In the genomic region with DNA sequence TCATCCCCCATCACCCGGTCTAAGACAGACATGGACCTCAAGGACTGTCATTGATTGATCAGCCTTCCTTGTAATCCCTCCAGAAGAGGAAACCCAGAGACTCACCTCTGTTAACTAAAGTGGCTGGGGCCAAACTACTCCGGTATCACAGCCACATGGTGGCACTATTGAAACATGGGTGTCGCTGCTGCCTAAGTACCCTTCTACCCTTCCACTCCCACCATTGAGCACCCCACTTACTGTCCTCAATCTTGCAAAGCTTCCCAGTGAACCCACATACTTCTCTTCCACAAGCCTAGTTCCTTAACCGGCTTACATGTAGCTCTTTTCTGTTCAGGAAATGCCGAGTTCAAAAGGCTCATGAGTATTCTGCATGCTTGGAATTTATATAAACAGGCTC, we compare ENCODE assay signal across 9 mouse cellular contexts. TPM values are rescaled to one million over a fixed set of nuclear protein-coding genes. Genes with fewer than 3 reads are reported as not detected.
DNase-seq lines count a peak whose midpoint lies in the region; ATAC-seq and TF ChIP-seq lines count a peak whose summit lies in the region.
"Had no signal": no experiment of that assay in that cellular context is flagged by ENCODE, and none has a peak within 500 bp of the region (broad histone marks: within the 10 kb centered on the region; RNA-seq: fewer than 3 reads in every experiment).

No protein-coding gene starts in this region.

- peak; percentile 23; the same call in 1 of the 2 replicates for TF ChIP-seq CTCF in midbrain, postnatal 0 days (IDR thresholded peaks at IDR 0.05)

- no peaks in the 10 kb centered on the region for H3K27me3 ChIP-seq in midbrain, postnatal 0 days (ENCODE audit: insufficient read depth, low read length)
- no peaks in the 10 kb centered on the region for H3K27me3 ChIP-seq in midbrain, embryonic 14.5 days (ENCODE audit: control insufficient read depth, insufficient read depth, low read length)
- H3K27me3 ChIP-seq in hindbrain, embryonic 12.5 days = no peaks in the 10 kb centered on the region
- H3K27me3 ChIP-seq: megakaryocyte, embryonic 14.5 days had no signal

- H3K4me2 ChIP-seq in midbrain, postnatal 0 days (ENCODE audit: low read depth, low read length, poor library complexity, severe bottlenecking) = no peak overlapping the region
- no peak overlapping the region for H3K4me2 ChIP-seq in midbrain, embryonic 14.5 days (ENCODE audit: low read length)
- H3K4me2 ChIP-seq in hindbrain, embryonic 12.5 days (replicated peaks) = no peak overlapping the region

- no peaks in the 10 kb centered on the region for H3K36me3 ChIP-seq in midbrain, postnatal 0 days (ENCODE audit: insufficient read depth, low read length)
- no peaks in the 10 kb centered on the region for H3K36me3 ChIP-seq in midbrain, embryonic 14.5 days (ENCODE audit: control insufficient read depth, insufficient read depth, low read length)
- no peaks in the 10 kb centered on the region for H3K36me3 ChIP-seq in hindbrain, embryonic 12.5 days

- WGBS in midbrain, postnatal 0 days = 55% methylated on average over 5 of the region's 5 CpGs
- WGBS in midbrain, embryonic 14.5 days = 67% methylated on average over 5 of the region's 5 CpGs
- WGBS in hindbrain, embryonic 12.5 days = 57% methylated on average over 5 of the region's 5 CpGs

- H3K9me3 ChIP-seq in midbrain, postnatal 0 days (ENCODE audit: low read length) = no peaks in the 10 kb centered on the region
- H3K9me3 ChIP-seq in midbrain, embryonic 14.5 days (ENCODE audit: control insufficient read depth, low read length) = no peaks in the 10 kb centered on the region
- H3K9me3 ChIP-seq in hindbrain, embryonic 12.5 days (replicated peaks) = no peaks in the 10 kb centered on the region
- H3K9me3 ChIP-seq: megakaryocyte, embryonic 14.5 days had no signal

- no peak for ATAC-seq in midbrain, postnatal 0 days (ENCODE audit: low FRiP score)
- no peak for ATAC-seq in midbrain, embryonic 14.5 days (ENCODE audit: low FRiP score, low TSS enrichment)
- ATAC-seq in hindbrain, embryonic 12.5 days (ENCODE audit: low FRiP score) = no peak

- H3K9ac ChIP-seq in midbrain, postnatal 0 days (replicated peaks; ENCODE audit: low read length, poor library complexity, severe bottlenecking) = no peak overlapping the region
- H3K9ac ChIP-seq in midbrain, embryonic 14.5 days (replicated peaks; ENCODE audit: low read length) = no peak overlapping the region
- no peak overlapping the region for H3K9ac ChIP-seq in hindbrain, embryonic 12.5 days

- H3K4me1 ChIP-seq in midbrain, postnatal 0 days (ENCODE audit: insufficient read depth, low read length) = no peaks in the 10 kb centered on the region
- H3K4me1 ChIP-seq in midbrain, embryonic 14.5 days (ENCODE audit: control insufficient read depth, insufficient read depth, low read length) = no peaks in the 10 kb centered on the region
- no peaks in the 10 kb centered on the region for H3K4me1 ChIP-seq in hindbrain, embryonic 12.5 days

- peak; percentile 28 for DNase-seq in adrenal gland, postnatal 10 days
- no peak for DNase-seq in adrenal gland, adult 8-10 months
- DNase-seq in midbrain, postnatal 0 days (ENCODE audit: low spot score) = no peak
- no peak for DNase-seq in midbrain, embryonic 14.5 days
- DNase-seq in kidney, postnatal 36 days = peak; percentile 24 to 65
- peak; percentile 61 for DNase-seq in thymus, postnatal 4 days
- DNase-seq in frontal cortex, postnatal 36 days (ENCODE audit: low spot score in 2 of 2) = no peak

- H3K27ac ChIP-seq in midbrain, postnatal 0 days (ENCODE audit: low read depth, low read length) = no peak overlapping the region
- H3K27ac ChIP-seq in midbrain, embryonic 14.5 days (replicated peaks; ENCODE audit: low read depth, low read length) = no peak overlapping the region
- H3K27ac ChIP-seq in hindbrain, embryonic 12.5 days = no peak overlapping the region

- no peak overlapping the region for H3K4me3 ChIP-seq in midbrain, postnatal 0 days (ENCODE audit: low read depth, low read length)
- H3K4me3 ChIP-seq in midbrain, embryonic 14.5 days (replicated peaks; ENCODE audit: low read depth, low read length) = no peak overlapping the region
- H3K4me3 ChIP-seq in hindbrain, embryonic 12.5 days = no peak overlapping the region
- H3K4me3 ChIP-seq: megakaryocyte, embryonic 14.5 days had no signal

RNA-seq across cellular contexts. Expression of gene Hibadh, which starts 22.8 kb away (rescaled TPM):
- 100 to 1,000 TPM; 219 to 227 TPM for total RNA-seq in adrenal gland, postnatal 10 days (2021)
- total RNA-seq in adrenal gland, adult 8-10 months (2022) = 100 to 1,000 TPM; 112 to 180 (median 143) TPM
- 27.2 and 39.2 TPM in 2 replicates for total RNA-seq in midbrain, postnatal 0 days (2014; rRNA removed)
- polyA plus RNA-seq in midbrain, postnatal 0 days (2015; fragmentation: Nextera tagmentation; extraction: Ambion mirVana) = 57.5 and 63.2 TPM in 2 replicates
- polyA plus RNA-seq in midbrain, embryonic 14.5 days (2014; fragmentation: Nextera tagmentation; extraction: Ambion mirVana) = 40.8 and 51.9 TPM in 2 replicates
- polyA plus RNA-seq in hindbrain, embryonic 12.5 days (2016; fragmentation: Nextera tagmentation; extraction: Ambion mirVana) = 63.8 and 66.7 TPM in 2 replicates

RNA-seq across cellular contexts. Expression of gene Tax1bp1, which starts 50.5 kb away (rescaled TPM):
- total RNA-seq in adrenal gland, postnatal 10 days (2021) = 100 to 1,000 TPM; 124 to 138 TPM
- total RNA-seq in adrenal gland, adult 8-10 months (2022) = 100 to 1,000 TPM; 158 to 211 (median 188) TPM
- total RNA-seq in midbrain, postnatal 0 days (2014; rRNA removed) = 61.4 and 73.8 TPM in 2 replicates
- polyA plus RNA-seq in midbrain, postnatal 0 days (2015; fragmentation: Nextera tagmentation; extraction: Ambion mirVana) = 149 and 160 TPM in 2 replicates
- polyA plus RNA-seq in midbrain, embryonic 14.5 days (2014; fragmentation: Nextera tagmentation; extraction: Ambion mirVana) = 126 and 172 TPM in 2 replicates
- polyA plus RNA-seq in hindbrain, embryonic 12.5 days (2016; fragmentation: Nextera tagmentation; extraction: Ambion mirVana) = 144 and 151 TPM in 2 replicates

Comparison
In these comparisons a context has a peak if more than half of its experiments do, and no peak if none do; other contexts are left out.
1. DNase-seq: peak in adrenal gland, postnatal 10 days (single experiment), kidney, postnatal 36 days (2 of 2) and thymus, postnatal 4 days (single experiment); none in adrenal gland, adult 8-10 months (single experiment), midbrain, postnatal 0 days (single experiment), midbrain, embryonic 14.5 days (single experiment) and frontal cortex, postnatal 36 days (0 of 2).